Mouse (Mus musculus): Measurements from ENCODE around the gene Relch. TPM values are rescaled to one million over a fixed set of nuclear protein-coding genes. Genes with fewer than 3 reads are reported as not detected.

The Relch gene
- 32.4 TPM for polyA plus RNA-seq (2014; fragmentation: Illumina TruSeq; extraction: RNeasy Lipid Tissue Mini Kit (QIAGEN cat#74804); ENCODE audit: low read depth, low replicate concordance)

GRCm38 (mm10) chr1:105663171-105663961 lies at the start of gene Relch, which contains the start of gene Pign:
Relch (plus strand) TSS chr1:105663861.
Pign (minus strand) TSS chr1:105663677.

GRCm38 (mm10) chr1:105780457-105781364 lies 117.0 kb downstream of the Relch start, which contains the start of gene Tnfrsf11a:
Tnfrsf11a (plus strand) TSS chr1:105780718.

Other genes with a start within 250 kb of the Relch start
- 13.3 TPM for gene Pign, start 184 bp upstream of the Relch start, polyA plus RNA-seq (2014; fragmentation: Illumina TruSeq; extraction: RNeasy Lipid Tissue Mini Kit (QIAGEN cat#74804); ENCODE audit: low read depth, low replicate concordance)
- gene Tnfrsf11a, start 116.9 kb downstream of the Relch start, polyA plus RNA-seq (2014; fragmentation: Illumina TruSeq; extraction: RNeasy Lipid Tissue Mini Kit (QIAGEN cat#74804); ENCODE audit: low read depth, low replicate concordance), result 2.4 TPM

All from adipose tissue, adult 10 weeks (tissue).